Mouse (Mus musculus) C2C12 (cell line): ENCODE data around the gene Gm8909.

Experiments used
- CTCF ChIP-seq: IDR thresholded peaks from one replicate; pipeline ENCODE4 v1.5.1; 2011; ENCODE audit not compliant: control insufficient read depth, insufficient read depth, insufficient read length
- FOSL1 ChIP-seq: IDR thresholded peaks from one replicate; pipeline ENCODE4 v1.8.0; 2011; ENCODE audit warnings: mild to moderate bottlenecking, low read length; ENCODE audit not compliant: poor library complexity, insufficient read depth, severe bottlenecking
- MAX ChIP-seq: IDR thresholded peaks from one replicate; pipeline ENCODE4 v1.6.1; 2011; ENCODE audit warnings: mild to moderate bottlenecking, control low read depth

- TF ChIP-seq CTCF (no peak), MAX (no peak), FOSL1 (no peak)
Observed at GRCm38 (mm10) chr17:36131516-36132265, 36.6 kb downstream of the Gm8909 start.
